Mouse (Mus musculus) embryonic fibroblast, embryonic 13.5 days (primary cell): ENCODE measurements around the gene Dock3.

Source experiments
- CTCF ChIP-seq: IDR thresholded peaks from 2 replicates; pipeline ENCODE4 v1.5.1; 2011; ENCODE audit warnings: mild to moderate bottlenecking, control low read depth, low read length, moderate library complexity, borderline replicate concordance; ENCODE audit not compliant: insufficient read depth
- POLR2A ChIP-seq: IDR thresholded peaks from 2 replicates; pipeline ENCODE4 v1.6.1; 2011; ENCODE audit warnings: low read depth, mild to moderate bottlenecking, control low read depth, low read length, moderate library complexity

DNA sequence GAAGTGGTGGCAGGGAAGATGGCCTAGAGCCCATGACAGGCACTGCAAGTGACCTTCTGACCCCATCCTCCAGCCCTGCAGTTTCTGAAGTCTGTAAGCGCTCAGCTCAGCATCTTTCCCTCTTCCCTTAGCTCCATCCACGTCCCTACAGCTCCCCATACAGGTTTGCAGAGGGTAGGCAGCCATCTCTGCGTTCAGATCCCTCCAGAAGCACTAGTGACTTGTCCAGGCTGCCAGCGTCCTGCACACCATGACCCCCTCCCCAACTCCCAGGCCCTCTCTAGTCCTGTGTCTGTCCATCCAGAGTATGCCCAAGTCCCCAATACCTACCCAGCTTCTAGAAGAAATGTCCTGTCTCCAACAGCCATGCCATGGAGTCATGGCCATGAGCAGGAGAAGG is 46.4 kb upstream of the Dock3 start:
- no peak; the same call in 1 of the 2 replicates for TF ChIP-seq CTCF
- no peak for TF ChIP-seq POLR2A
